Mouse (Mus musculus): ENCODE results near the gene Rwdd2a.
"Not testable (repeated sequence)": the region's sequence is repeated elsewhere in the genome, so short reads cannot be mapped to it uniquely, and the experiment has no call there.

Rwdd2a gene

GRCm38 (mm10) chr9:86592676-86593668 lies 21.2 kb downstream of the Rwdd2a start:
- no peak for DNase-seq

- DNase-seq: not testable (repeated sequence)
These were observed 22.6 kb downstream of the Rwdd2a start for GRCm38 (mm10) chr9:86594357-86594767.

DNA sequence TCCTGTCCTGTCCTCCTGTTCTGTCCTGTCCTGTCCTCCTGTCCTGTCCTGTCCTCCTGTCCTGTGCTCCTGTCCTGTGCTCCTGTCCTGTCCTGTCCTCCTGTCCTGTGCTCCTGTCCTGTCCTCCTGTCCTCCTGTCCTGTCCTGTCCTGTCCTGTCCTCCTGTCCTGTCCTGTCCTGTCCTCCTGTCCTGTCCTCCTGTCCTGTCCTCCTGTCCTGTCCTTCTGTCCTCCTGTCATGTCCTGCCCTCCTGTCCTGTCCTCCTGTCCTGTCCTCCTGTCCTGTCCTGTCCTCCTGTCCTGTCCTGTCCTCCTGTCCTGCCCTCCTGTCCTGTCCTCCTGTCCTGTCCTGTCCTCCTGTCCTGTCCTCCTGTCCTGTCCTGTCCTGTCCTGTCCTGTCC lies 25.2 kb downstream of the Rwdd2a start:
- not testable (repeated sequence) for DNase-seq

DNA sequence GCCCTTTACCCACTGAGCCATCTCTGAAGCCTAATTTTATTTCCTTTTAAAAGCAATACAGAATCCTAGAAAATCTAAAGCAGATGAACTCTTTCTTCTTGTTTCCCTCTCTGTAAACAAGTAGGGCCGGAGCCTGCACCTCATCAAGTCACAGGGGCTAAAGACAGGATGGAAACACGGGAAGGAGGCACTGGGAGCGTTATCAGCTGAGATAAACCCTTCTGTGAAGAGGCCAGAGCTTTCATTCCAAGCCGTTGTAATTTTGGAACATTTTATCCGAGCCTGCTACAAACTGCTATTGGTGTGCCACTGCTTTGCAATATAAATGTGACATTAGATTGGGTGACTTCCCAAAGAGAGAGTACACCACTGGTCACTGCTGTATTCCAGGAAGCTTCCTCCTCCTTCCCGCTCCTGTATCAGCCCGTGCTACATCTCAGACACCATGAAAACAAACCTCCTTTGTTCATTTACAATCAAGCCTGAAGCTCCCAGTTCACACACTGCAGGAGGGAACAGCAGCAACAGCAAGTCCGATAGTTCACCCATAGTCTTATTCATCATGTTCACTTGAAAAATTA lies 28.0 kb downstream of the Rwdd2a start:
- no peak for DNase-seq

GRCm38 (mm10) chr9:86605776-86606175 lies 34.0 kb downstream of the Rwdd2a start:
- DNase-seq: no peak

- no peak for DNase-seq
These were observed 40.3 kb downstream of the Rwdd2a start for GRCm38 (mm10) chr9:86612091-86612490.

- no peak for DNase-seq
These were observed 44.0 kb downstream of the Rwdd2a start for GRCm38 (mm10) chr9:86615765-86616164.

DNA sequence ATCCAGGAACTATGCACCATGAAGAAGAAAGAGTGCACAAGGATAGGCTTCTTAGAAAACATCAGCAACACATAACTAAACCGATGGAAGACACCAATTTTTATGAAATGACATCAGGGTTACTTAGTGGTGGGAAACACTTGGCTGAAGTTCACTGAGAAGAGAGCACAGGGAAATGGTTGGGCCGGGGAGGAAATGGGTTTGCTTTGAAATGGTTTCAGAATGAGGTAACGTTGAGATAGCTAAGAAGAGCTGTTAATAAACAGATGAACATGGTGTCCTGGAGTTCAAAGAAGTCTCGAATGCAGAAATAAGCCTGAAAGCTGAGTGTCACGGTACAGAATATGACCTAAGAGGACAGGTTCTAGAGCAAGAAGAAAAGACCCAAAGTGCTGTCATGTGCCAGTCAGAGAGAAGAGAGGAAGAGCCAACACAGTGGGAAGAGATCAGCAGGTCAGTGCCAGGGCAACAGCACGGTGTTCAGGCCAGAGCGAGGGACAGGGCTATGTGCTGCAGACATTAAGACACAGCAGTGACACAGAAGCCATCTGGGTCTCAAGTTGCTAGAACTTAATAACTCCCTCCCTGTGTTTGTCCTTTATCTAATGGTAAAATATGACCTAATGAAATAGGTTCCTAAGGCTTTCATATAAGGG lies 46.2 kb downstream of the Rwdd2a start:
- no peak for DNase-seq

DNA sequence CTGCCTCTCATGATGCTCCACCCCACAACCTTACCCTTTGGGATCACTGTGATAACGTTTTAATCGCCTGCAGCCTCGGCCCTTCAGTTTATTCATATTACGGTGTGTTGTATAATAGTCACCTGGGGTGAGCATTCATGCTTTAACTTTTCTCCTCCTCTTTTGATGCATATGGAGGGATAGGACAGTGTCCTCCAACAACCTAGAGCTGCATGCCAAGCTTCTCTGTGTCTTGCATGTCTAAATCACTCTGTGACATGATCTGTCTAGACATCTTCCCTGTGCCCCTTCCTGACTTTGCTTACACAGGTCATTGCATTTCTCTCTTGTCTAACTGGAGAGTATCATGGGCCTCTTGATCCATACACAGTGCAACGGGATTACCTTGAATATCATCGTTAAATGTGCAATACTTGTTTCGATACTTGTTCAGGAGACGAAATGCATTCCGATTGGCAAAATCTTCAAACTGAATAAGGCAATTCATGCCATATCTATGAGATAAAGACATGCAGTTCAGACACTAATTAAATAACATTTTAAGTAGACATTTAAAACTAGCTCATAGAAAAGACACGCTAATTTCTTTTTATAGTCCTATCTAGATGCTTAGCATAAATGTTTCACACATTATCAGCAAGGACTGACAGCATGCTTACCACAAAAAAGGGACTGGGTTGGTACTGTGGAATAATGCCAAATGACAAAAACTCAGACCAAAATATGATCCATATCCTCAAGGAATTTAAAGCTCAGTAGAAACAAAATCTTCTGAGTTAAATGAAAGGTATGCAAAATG lies 47.7 kb downstream of the Rwdd2a start:
- DNase-seq: no peak

- DNase-seq: no peak
These were observed 50.3 kb downstream of the Rwdd2a start for GRCm38 (mm10) chr9:86622062-86622461.

GRCm38 (mm10) chr9:86624039-86624438 lies 52.2 kb downstream of the Rwdd2a start:
- no peak for DNase-seq
